In genomic region chr2:144641991-144642390, GRCm38 (mm10) we compare ENCODE assay signal across 17 mouse cellular contexts. TPM values are rescaled to one million over a fixed set of nuclear protein-coding genes. Genes with fewer than 3 reads are reported as not detected.
DNase-seq lines count a peak whose midpoint lies in the region; ATAC-seq and TF ChIP-seq lines count a peak whose summit lies in the region.
"Had no signal": no experiment of that assay in that cellular context is flagged by ENCODE, and none has a peak within 500 bp of the region (broad histone marks: within the 10 kb centered on the region; RNA-seq: fewer than 3 reads in every experiment).

No protein-coding gene starts in this region.

- intact Hi-C loops in heart, postnatal 25 days (cut with DNase I), result no loop called here

- no peak for ATAC-seq in heart, embryonic 11.5 days (replicated peaks; ENCODE audit: insufficient number of reproducible peaks, low FRiP score, low TSS enrichment)
- ATAC-seq in stomach, embryonic 16.5 days (ENCODE audit: insufficient read depth, low FRiP score), result peak; percentile 29; the same call in 1 of the 2 replicates
- ATAC-seq in stomach, postnatal 0 days (ENCODE audit: low FRiP score, low TSS enrichment), result no peak
- no peak for ATAC-seq in intestine, postnatal 0 days
- ATAC-seq: hindbrain, postnatal 0 days had no signal

- H3K27me3 ChIP-seq in heart, embryonic 11.5 days (ENCODE audit: control insufficient read depth, insufficient read depth, low read length), result no peaks in the 10 kb centered on the region
- no peaks in the 10 kb centered on the region for H3K27me3 ChIP-seq in stomach, embryonic 16.5 days (ENCODE audit: control insufficient read depth, insufficient read depth, low read length)
- no peaks in the 10 kb centered on the region for H3K27me3 ChIP-seq in stomach, postnatal 0 days (ENCODE audit: control insufficient read depth, insufficient read depth, low read length)
- no peaks in the 10 kb centered on the region for H3K27me3 ChIP-seq in splenic B cell, adult 2 months (ENCODE audit: control insufficient read depth, insufficient read depth, low read length, poor library complexity, severe bottlenecking)
- no peaks in the 10 kb centered on the region for H3K27me3 ChIP-seq in intestine, postnatal 0 days (replicated peaks; ENCODE audit: control insufficient read depth, insufficient read depth, low read length)
- H3K27me3 ChIP-seq: heart, embryonic 13.5 days; limb, embryonic 15.5 days; midbrain, embryonic 12.5 days; neural tube, embryonic 12.5 days had no signal

- no peak overlapping the region for H3K27ac ChIP-seq in heart, embryonic 11.5 days (ENCODE audit: low read depth, low read length)
- no peak overlapping the region for H3K27ac ChIP-seq in stomach, embryonic 16.5 days (ENCODE audit: low read length)
- no peak overlapping the region for H3K27ac ChIP-seq in stomach, postnatal 0 days (replicated peaks)
- no peak overlapping the region for H3K27ac ChIP-seq in intestine, postnatal 0 days (ENCODE audit: low read depth, low read length)
- H3K27ac ChIP-seq: heart, embryonic 13.5 days; hindbrain, postnatal 0 days; limb, embryonic 15.5 days; midbrain, embryonic 12.5 days; neural tube, embryonic 12.5 days had no signal

- peak; percentile 38 to 44 for DNase-seq in heart, adult 18-20 months
- no peak for DNase-seq in stomach, postnatal 0 days (ENCODE audit: low spot score)
- peak; percentile 4 for DNase-seq in heart, postnatal 25 days (ENCODE audit: low spot score)
- DNase-seq in splenic B cell, adult 2 months (ENCODE audit: low read depth, low spot score), result peak; percentile 11
- no peak for DNase-seq in layer of hippocampus, adult 9-10 months (ENCODE audit: low spot score)
- DNase-seq: adrenal gland, adult 8-10 months; cerebellum, adult 18-20 months; layer of hippocampus, adult 9-11 months; thymus, postnatal 36 days had no signal

- no peaks in the 10 kb centered on the region for H3K4me1 ChIP-seq in heart, embryonic 11.5 days (ENCODE audit: control insufficient read depth, insufficient read depth, low read length)
- no peaks in the 10 kb centered on the region for H3K4me1 ChIP-seq in stomach, embryonic 16.5 days (ENCODE audit: control insufficient read depth, insufficient read depth, low read length)
- H3K4me1 ChIP-seq in stomach, postnatal 0 days (replicated peaks; ENCODE audit: control insufficient read depth, insufficient read depth), result no peaks in the 10 kb centered on the region
- no peaks in the 10 kb centered on the region for H3K4me1 ChIP-seq in intestine, postnatal 0 days (replicated peaks; ENCODE audit: control insufficient read depth, insufficient read depth, low read length)
- H3K4me1 ChIP-seq: limb, embryonic 15.5 days had no signal

- TF ChIP-seq CTCF in stomach, postnatal 0 days (IDR thresholded peaks at IDR 0.05; ENCODE audit: low read depth), result no peak
- TF ChIP-seq CTCF in intestine, postnatal 0 days (IDR thresholded peaks at IDR 0.05; ENCODE audit: low read depth), result no peak

- no peaks in the 10 kb centered on the region for H3K36me3 ChIP-seq in heart, embryonic 11.5 days (ENCODE audit: control insufficient read depth, insufficient read depth, low read length)
- H3K36me3 ChIP-seq in stomach, embryonic 16.5 days (ENCODE audit: control insufficient read depth, insufficient read depth, low read length), result no peaks in the 10 kb centered on the region
- no peaks in the 10 kb centered on the region for H3K36me3 ChIP-seq in stomach, postnatal 0 days (ENCODE audit: control insufficient read depth, insufficient read depth, low read length)
- H3K36me3 ChIP-seq in splenic B cell, adult 2 months (ENCODE audit: control insufficient read depth, insufficient read depth, low read length, poor library complexity, severe bottlenecking), result no peaks in the 10 kb centered on the region
- no peaks in the 10 kb centered on the region for H3K36me3 ChIP-seq in intestine, postnatal 0 days (ENCODE audit: control insufficient read depth, insufficient read depth)
- H3K36me3 ChIP-seq: heart, embryonic 13.5 days; limb, embryonic 15.5 days; midbrain, embryonic 12.5 days; neural tube, embryonic 12.5 days had no signal

- no peak overlapping the region for H3K9ac ChIP-seq in heart, embryonic 11.5 days (ENCODE audit: low read depth, low read length)
- no peak overlapping the region for H3K9ac ChIP-seq in stomach, embryonic 16.5 days (ENCODE audit: low read length)
- H3K9ac ChIP-seq in stomach, postnatal 0 days (ENCODE audit: low read length), result no peak overlapping the region
- no peak overlapping the region for H3K9ac ChIP-seq in intestine, postnatal 0 days (ENCODE audit: low read depth, low read length)
- H3K9ac ChIP-seq: heart, embryonic 13.5 days; limb, embryonic 15.5 days; midbrain, embryonic 12.5 days; neural tube, embryonic 12.5 days had no signal

- 84% methylated on average over 4 of the region's 4 CpGs for WGBS in heart, embryonic 11.5 days (ENCODE audit: insufficient replicate concordance)
- WGBS in stomach, embryonic 16.5 days, result 87% methylated on average over 4 of the region's 4 CpGs
- 74% methylated on average over 4 of the region's 4 CpGs for WGBS in stomach, postnatal 0 days
- 74% methylated on average over 4 of the region's 4 CpGs for WGBS in intestine, postnatal 0 days

- no peak for TF ChIP-seq EP300 in stomach, postnatal 0 days (optimal IDR thresholded peaks at IDR 0.05)

- no peaks in the 10 kb centered on the region for H3K9me3 ChIP-seq in heart, embryonic 11.5 days (replicated peaks; ENCODE audit: control insufficient read depth, low read length)
- no peaks in the 10 kb centered on the region for H3K9me3 ChIP-seq in stomach, embryonic 16.5 days (replicated peaks; ENCODE audit: control insufficient read depth, low read length)
- H3K9me3 ChIP-seq in stomach, postnatal 0 days (ENCODE audit: control insufficient read depth, low read length), result no peaks in the 10 kb centered on the region
- no peaks in the 10 kb centered on the region for H3K9me3 ChIP-seq in intestine, postnatal 0 days (ENCODE audit: control insufficient read depth)
- H3K9me3 ChIP-seq: heart, embryonic 13.5 days; limb, embryonic 15.5 days; midbrain, embryonic 12.5 days; neural tube, embryonic 12.5 days had no signal

- no peak overlapping the region for H3K4me3 ChIP-seq in heart, embryonic 11.5 days (ENCODE audit: low read depth, low read length)
- H3K4me3 ChIP-seq in stomach, embryonic 16.5 days (replicated peaks; ENCODE audit: low read length), result no peak overlapping the region
- H3K4me3 ChIP-seq in stomach, postnatal 0 days (ENCODE audit: low read depth, low read length), result no peak overlapping the region
- no peak overlapping the region for H3K4me3 ChIP-seq in intestine, postnatal 0 days (ENCODE audit: low read depth, low read length)
- H3K4me3 ChIP-seq: heart, embryonic 13.5 days; limb, embryonic 15.5 days; midbrain, embryonic 12.5 days; neural tube, embryonic 12.5 days had no signal

- no peak overlapping the region for H3K4me2 ChIP-seq in heart, embryonic 11.5 days
- H3K4me2 ChIP-seq in stomach, embryonic 16.5 days (ENCODE audit: low read depth, low read length), result no peak overlapping the region
- H3K4me2 ChIP-seq in stomach, postnatal 0 days (replicated peaks; ENCODE audit: low read depth), result no peak overlapping the region
- H3K4me2 ChIP-seq in intestine, postnatal 0 days (replicated peaks; ENCODE audit: low read depth), result no peak overlapping the region
- H3K4me2 ChIP-seq: heart, embryonic 13.5 days; limb, embryonic 15.5 days; midbrain, embryonic 12.5 days; neural tube, embryonic 12.5 days had no signal

RNA-seq across cellular contexts. Expression of gene Dtd1, which starts 42.3 kb away (rescaled TPM):
- total RNA-seq in heart, adult 18-20 months (2021), result 10 to 100 TPM; 18.4 to 19.9 TPM
- 26.7 and 30.7 TPM in 2 replicates for polyA plus RNA-seq in heart, embryonic 11.5 days (2014; fragmentation: Nextera tagmentation; extraction: Ambion mirVana)
- 38.7 and 40.1 TPM in 2 replicates for polyA plus RNA-seq in stomach, embryonic 16.5 days (2015; fragmentation: Nextera tagmentation; extraction: Ambion mirVana)
- polyA plus RNA-seq in stomach, postnatal 0 days (2015; fragmentation: Nextera tagmentation; extraction: Ambion mirVana), result 34.6 and 34.9 TPM in 2 replicates
- total RNA-seq in heart, postnatal 25 days (2021), result 10 to 100 TPM; 10.9 to 11.2 TPM
- polyA plus RNA-seq in intestine, postnatal 0 days (2015; fragmentation: Nextera tagmentation; extraction: Ambion mirVana), result 31.6 and 32.6 TPM in 2 replicates

RNA-seq across cellular contexts. Expression of gene Smim26, which starts 48.1 kb away (rescaled TPM):
- 100 to 1,000 TPM; 103 to 108 TPM for total RNA-seq in heart, adult 18-20 months (2021)
- polyA plus RNA-seq in heart, embryonic 11.5 days (2014; fragmentation: Nextera tagmentation; extraction: Ambion mirVana), result 48.5 and 55.0 TPM in 2 replicates
- polyA plus RNA-seq in stomach, embryonic 16.5 days (2015; fragmentation: Nextera tagmentation; extraction: Ambion mirVana), result 29.3 and 39.0 TPM in 2 replicates
- 50.4 and 55.2 TPM in 2 replicates for polyA plus RNA-seq in stomach, postnatal 0 days (2015; fragmentation: Nextera tagmentation; extraction: Ambion mirVana)
- total RNA-seq in heart, postnatal 25 days (2021), result 10 to 100 TPM; 92.0 to 94.9 TPM
- polyA plus RNA-seq in intestine, postnatal 0 days (2015; fragmentation: Nextera tagmentation; extraction: Ambion mirVana), result 48.0 and 51.8 TPM in 2 replicates

Comparison
In these comparisons a context has a peak if more than half of its experiments do, and no peak if none do; other contexts are left out.
1. DNase-seq: peak in heart, adult 18-20 months (2 of 2), heart, postnatal 25 days (single experiment) and splenic B cell, adult 2 months (single experiment); none in stomach, postnatal 0 days (single experiment) and layer of hippocampus, adult 9-10 months (single experiment).